Mouse (Mus musculus): ENCODE results near the gene Zfp831. TPM values are rescaled to one million over a fixed set of nuclear protein-coding genes. Genes with fewer than 3 reads are reported as not detected.

The Zfp831 gene
- polyA plus RNA-seq, 1 experiment: 0.20 TPM

DNA sequence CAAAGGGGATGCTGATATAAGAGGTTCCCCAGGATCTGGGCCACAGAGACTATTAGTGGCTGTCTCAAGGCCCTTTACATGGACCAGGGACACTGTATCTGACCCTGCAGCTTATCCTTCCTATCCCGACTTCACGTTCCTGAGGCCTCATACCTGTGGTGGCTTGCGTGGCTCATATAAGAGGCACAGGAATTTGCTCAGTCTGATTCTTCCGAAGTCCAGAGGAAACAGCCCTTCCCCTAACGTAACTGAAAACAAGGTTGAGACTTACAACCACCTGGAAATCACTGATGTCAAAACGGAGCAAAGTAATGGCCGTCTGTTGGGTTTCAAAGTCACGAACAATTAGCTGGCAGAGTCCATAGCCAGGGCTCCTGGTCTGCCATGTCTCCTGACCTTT lies 30.1 kb upstream of the Zfp831 start:
- TF ChIP-seq CTCF (IDR thresholded peaks at IDR 0.05; ENCODE audit: borderline replicate concordance, insufficient read depth, low read depth, low read length) (no peak), POLR2A (IDR thresholded peaks at IDR 0.05; ENCODE audit: borderline replicate concordance, insufficient read depth, low read length) (no peak)
- H3K4me1 ChIP-seq (ENCODE audit: control insufficient read depth, insufficient read depth, low read length): no peaks in the 10 kb centered on the region
- no peaks in the 10 kb centered on the region for H3K27me3 ChIP-seq (ENCODE audit: control insufficient read depth, insufficient read depth, low read length)
- no peak overlapping the region for H3K27ac ChIP-seq (ENCODE audit: insufficient read depth, low read length)
- no peak for DNase-seq
- no peak overlapping the region for H3K4me3 ChIP-seq (replicated peaks; ENCODE audit: insufficient read depth, low read depth, low read length)
- WGBS: 90% methylated on average over 8 of the region's 8 CpGs

DNA sequence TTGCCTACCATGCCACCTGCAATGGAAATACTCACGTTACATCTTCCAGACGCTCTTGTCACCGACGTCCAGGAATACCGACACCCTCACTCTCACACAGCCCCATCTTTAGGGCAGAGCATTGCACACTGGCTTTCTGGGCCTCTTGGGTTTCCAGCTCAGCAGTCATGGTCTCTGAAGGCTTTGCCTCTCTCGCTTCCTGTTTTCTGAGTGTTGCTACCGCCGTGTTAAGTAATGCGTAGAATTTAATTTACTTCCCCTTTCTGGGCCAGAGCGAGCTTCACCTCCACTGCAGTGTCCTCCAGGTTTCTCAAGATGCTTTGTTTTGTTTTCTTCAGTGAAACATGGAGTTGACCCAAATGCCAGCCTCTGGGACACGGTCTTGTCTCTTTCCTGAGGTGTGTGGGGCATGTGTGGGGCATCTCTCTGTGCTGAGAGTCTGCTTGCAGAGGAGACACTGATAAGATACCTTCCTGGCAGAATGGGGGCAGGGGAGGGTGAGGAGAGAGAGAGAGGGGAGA lies 29.4 kb upstream of the Zfp831 start:
- DNase-seq: no peak
- no peak overlapping the region for H3K4me3 ChIP-seq (replicated peaks; ENCODE audit: insufficient read depth, low read depth, low read length)
- no peak overlapping the region for H3K27ac ChIP-seq (ENCODE audit: insufficient read depth, low read length)
- H3K27me3 ChIP-seq (ENCODE audit: control insufficient read depth, insufficient read depth, low read length): no peaks in the 10 kb centered on the region
- TF ChIP-seq POLR2A (IDR thresholded peaks at IDR 0.05; ENCODE audit: borderline replicate concordance, insufficient read depth, low read length) (no peak), CTCF (IDR thresholded peaks at IDR 0.05; ENCODE audit: borderline replicate concordance, insufficient read depth, low read depth, low read length) (no peak)
- no peaks in the 10 kb centered on the region for H3K4me1 ChIP-seq (ENCODE audit: control insufficient read depth, insufficient read depth, low read length)
- 75% methylated on average over 11 of the region's 11 CpGs for WGBS

DNA sequence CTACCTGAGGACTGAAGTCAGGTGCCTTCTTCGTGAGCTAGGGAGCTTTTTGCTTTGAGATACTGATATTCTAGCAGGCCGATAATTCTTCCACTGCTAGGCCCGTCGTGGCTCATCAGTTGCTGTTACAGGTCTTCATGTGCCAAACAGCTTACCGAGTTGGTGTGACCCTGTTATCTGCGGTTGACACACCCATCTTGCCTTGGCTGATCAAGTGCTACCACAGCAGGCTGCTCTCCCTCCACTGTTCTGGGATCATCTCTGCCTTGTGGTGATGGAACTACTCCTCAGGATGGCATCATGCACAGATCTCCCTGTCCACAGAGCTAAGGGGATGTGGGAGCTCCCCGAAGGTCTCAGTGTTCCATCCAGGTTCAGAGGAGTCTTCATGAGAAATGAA lies 21.5 kb upstream of the Zfp831 start:
- no peaks in the 10 kb centered on the region for H3K4me1 ChIP-seq (ENCODE audit: control insufficient read depth, insufficient read depth, low read length)
- H3K27me3 ChIP-seq (ENCODE audit: control insufficient read depth, insufficient read depth, low read length): no peaks in the 10 kb centered on the region
- TF ChIP-seq POLR2A (IDR thresholded peaks at IDR 0.05; ENCODE audit: borderline replicate concordance, insufficient read depth, low read length): no peak
- no peak overlapping the region for H3K27ac ChIP-seq (ENCODE audit: insufficient read depth, low read length)
- no peak for DNase-seq
- 93% methylated on average over 7 of the region's 7 CpGs for WGBS
- no peak overlapping the region for H3K4me3 ChIP-seq (replicated peaks; ENCODE audit: insufficient read depth, low read depth, low read length)

DNA sequence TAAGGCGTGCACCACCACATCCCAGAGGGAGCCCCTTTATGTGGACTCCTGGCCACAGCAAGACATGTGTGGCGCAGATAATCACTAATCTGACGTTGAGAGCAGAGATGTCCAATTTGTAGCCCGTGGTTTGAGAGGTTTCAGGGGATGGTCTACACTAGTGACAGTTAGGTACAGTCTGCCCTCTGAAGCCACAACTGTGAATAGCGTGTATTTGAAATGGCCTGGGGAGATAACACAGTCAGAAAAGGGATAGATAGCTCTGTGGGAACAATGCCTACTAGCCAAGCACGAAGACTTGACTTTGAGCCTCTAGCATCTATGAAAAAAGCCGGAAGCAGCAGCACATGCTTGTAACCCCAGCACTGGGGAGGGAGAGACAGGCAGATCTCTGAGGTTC lies 18.9 kb upstream of the Zfp831 start:
- TF ChIP-seq CTCF (IDR thresholded peaks at IDR 0.05; ENCODE audit: borderline replicate concordance, insufficient read depth, low read depth, low read length): no peak
- no peaks in the 10 kb centered on the region for H3K4me1 ChIP-seq (ENCODE audit: control insufficient read depth, insufficient read depth, low read length)
- WGBS: 77% methylated on average over 7 of the region's 7 CpGs
- no peak overlapping the region for H3K4me3 ChIP-seq (replicated peaks; ENCODE audit: insufficient read depth, low read depth, low read length)
- no peak overlapping the region for H3K27ac ChIP-seq (ENCODE audit: insufficient read depth, low read length)
- no peaks in the 10 kb centered on the region for H3K27me3 ChIP-seq (ENCODE audit: control insufficient read depth, insufficient read depth, low read length)
- DNase-seq: no peak

DNA sequence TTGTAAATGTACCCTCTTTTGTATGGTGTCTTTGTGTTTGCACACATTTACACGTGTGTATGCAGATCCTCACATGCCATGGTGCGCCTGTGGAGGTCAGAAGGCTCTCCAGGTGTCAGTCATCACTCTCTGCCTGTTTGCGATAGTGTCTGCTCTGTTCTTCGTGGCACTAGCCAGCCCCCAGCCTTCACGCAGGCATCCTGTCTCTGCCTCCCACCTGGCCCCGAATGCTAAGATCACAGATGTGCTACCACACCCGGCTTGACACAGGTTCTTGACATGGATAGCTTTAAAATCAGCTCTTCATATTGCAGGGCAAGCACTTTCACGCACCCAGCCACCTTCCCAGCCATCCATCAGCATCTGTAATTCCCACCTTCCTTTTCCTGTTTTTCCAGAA lies 16.3 kb upstream of the Zfp831 start:
- WGBS: 85% methylated on average over 8 of the region's 8 CpGs
- H3K27me3 ChIP-seq (ENCODE audit: control insufficient read depth, insufficient read depth, low read length): no peaks in the 10 kb centered on the region
- no peak overlapping the region for H3K27ac ChIP-seq (ENCODE audit: insufficient read depth, low read length)
- H3K4me3 ChIP-seq (replicated peaks; ENCODE audit: insufficient read depth, low read depth, low read length): no peak overlapping the region
- no peak for DNase-seq
- TF ChIP-seq POLR2A (IDR thresholded peaks at IDR 0.05; ENCODE audit: borderline replicate concordance, insufficient read depth, low read length) (no peak), CTCF (IDR thresholded peaks at IDR 0.05; ENCODE audit: borderline replicate concordance, insufficient read depth, low read depth, low read length) (no peak)
- H3K4me1 ChIP-seq (ENCODE audit: control insufficient read depth, insufficient read depth, low read length): no peaks in the 10 kb centered on the region

DNA sequence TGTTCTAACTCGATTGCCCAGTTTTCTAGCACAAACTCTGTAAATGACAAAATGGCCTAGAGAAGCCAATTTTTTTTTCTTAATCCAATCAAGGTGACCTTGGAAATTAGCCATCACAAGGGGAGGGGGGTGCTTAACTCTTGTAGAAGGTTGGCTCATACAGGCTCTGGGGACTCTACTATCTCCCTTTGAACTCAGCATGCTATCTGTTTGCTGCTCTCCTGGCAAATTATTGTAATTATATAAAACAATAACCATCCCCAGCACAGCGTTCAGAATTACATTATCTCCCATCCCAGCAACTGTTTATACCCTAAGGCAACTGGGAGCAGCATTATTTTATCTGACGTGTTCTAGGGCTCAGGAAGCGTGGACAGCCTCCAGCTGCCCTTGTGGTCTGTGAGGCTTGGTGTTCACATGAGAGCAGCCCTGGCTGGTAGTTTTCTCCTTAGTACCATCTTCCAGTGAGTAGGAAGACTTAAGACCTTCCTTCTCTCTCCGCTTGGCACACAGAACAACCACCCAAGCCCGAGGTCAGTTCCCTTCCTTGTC lies 14.0 kb upstream of the Zfp831 start:
- no peak overlapping the region for H3K27ac ChIP-seq (ENCODE audit: insufficient read depth, low read length)
- no peak for DNase-seq
- WGBS: 65% methylated on average over 6 of the region's 6 CpGs
- no peaks in the 10 kb centered on the region for H3K27me3 ChIP-seq (ENCODE audit: control insufficient read depth, insufficient read depth, low read length)
- H3K4me3 ChIP-seq (replicated peaks; ENCODE audit: insufficient read depth, low read depth, low read length): no peak overlapping the region
- TF ChIP-seq CTCF (IDR thresholded peaks at IDR 0.05; ENCODE audit: borderline replicate concordance, insufficient read depth, low read depth, low read length) (no peak), POLR2A (IDR thresholded peaks at IDR 0.05; ENCODE audit: borderline replicate concordance, insufficient read depth, low read length) (no peak)
- H3K4me1 ChIP-seq (ENCODE audit: control insufficient read depth, insufficient read depth, low read length): no peaks in the 10 kb centered on the region

DNA sequence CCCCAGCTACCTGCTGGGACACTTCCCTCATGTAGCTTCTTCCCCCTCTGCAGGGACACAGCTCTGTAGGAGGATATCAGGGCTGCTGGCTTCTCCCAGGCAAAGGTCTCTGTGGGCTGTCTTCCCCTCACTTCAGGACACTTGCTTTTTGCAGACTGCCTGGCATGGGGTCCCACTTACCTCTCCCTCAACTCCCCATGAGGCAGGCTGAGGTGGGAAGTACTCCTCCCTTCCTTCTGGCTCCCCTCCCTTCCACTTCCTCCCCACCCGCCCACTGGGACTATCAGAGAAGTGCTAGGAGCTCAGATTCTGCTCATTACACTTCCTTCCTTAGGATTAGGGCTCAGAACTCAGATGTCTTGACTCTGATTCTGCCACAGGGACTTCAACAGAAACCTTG lies 6.6 kb upstream of the Zfp831 start:
- 61% methylated on average over 1 of the region's 1 CpGs for WGBS
- no peak for TF ChIP-seq CTCF (IDR thresholded peaks at IDR 0.05; ENCODE audit: borderline replicate concordance, insufficient read depth, low read depth, low read length)
- TF ChIP-seq POLR2A (IDR thresholded peaks at IDR 0.05; ENCODE audit: borderline replicate concordance, insufficient read depth, low read length): no peak

DNA sequence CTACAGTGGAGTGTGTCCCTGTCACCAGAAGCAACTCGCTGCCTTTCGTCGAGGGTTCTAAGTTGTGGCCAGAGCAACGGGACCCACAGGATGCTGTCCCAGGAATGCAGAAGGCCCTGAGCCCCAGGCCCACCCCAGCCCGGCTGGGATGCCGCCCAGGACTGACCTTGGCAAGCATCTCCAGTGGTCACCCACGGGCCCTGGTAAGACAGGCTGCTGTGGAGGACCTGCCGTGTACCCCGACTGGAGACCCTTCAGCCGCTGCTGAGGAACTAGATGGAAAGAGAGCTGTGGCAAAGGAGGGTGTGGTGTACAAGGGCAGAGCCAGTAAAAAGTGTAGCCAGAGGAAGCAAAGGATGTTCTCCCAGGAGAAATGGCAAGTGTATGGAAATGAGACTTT lies 1.6 kb downstream of the Zfp831 start:
- no peak for TF ChIP-seq CTCF (IDR thresholded peaks at IDR 0.05; ENCODE audit: borderline replicate concordance, insufficient read depth, low read depth, low read length)
- TF ChIP-seq POLR2A (IDR thresholded peaks at IDR 0.05; ENCODE audit: borderline replicate concordance, insufficient read depth, low read length): no peak
- no peak for DNase-seq
- WGBS: 75% methylated on average over 10 of the region's 10 CpGs
- Histone ChIP-seq H3K4me3 (replicated peaks; ENCODE audit: insufficient read depth, low read depth, low read length) (no peak overlapping the region), H3K27me3 (ENCODE audit: control insufficient read depth, insufficient read depth, low read length) (no peaks in the 10 kb centered on the region), H3K27ac (ENCODE audit: insufficient read depth, low read length) (no peak overlapping the region), H3K4me1 (ENCODE audit: control insufficient read depth, insufficient read depth, low read length) (no peaks in the 10 kb centered on the region)

More for the DNA sequence above, 6.6 kb upstream of the Zfp831 start:
- no peak for DNase-seq
- no peak overlapping the region for H3K4me3 ChIP-seq (replicated peaks; ENCODE audit: insufficient read depth, low read depth, low read length)
- H3K27me3 ChIP-seq (ENCODE audit: control insufficient read depth, insufficient read depth, low read length): no peaks in the 10 kb centered on the region
- no peak overlapping the region for H3K27ac ChIP-seq (ENCODE audit: insufficient read depth, low read length)
- H3K4me1 ChIP-seq (ENCODE audit: control insufficient read depth, insufficient read depth, low read length): no peaks in the 10 kb centered on the region; the same call in 1 of the 2 replicates

Measured in cerebellum, adult 2 months (tissue).